Comparison of ENCODE assay signal across 8 mouse cellular contexts in genomic region chr6:17694550-17694951, GRCm38 (mm10). TPM values are rescaled to one million over a fixed set of nuclear protein-coding genes. Genes with fewer than 3 reads are reported as not detected.
A peak's percentile ranks its signal among the peaks of the same experiment; 100 is the strongest.
DNase-seq lines count a peak whose midpoint lies in the region; ATAC-seq and TF ChIP-seq lines count a peak whose summit lies in the region.

No protein-coding gene starts in this region.

- WGBS in embryonic facial prominence, embryonic 11.5 days, result under 1% methylated on average over 45 of the region's 46 CpGs
- 0% methylated on average over 46 of the region's 46 CpGs for WGBS in limb, embryonic 15.5 days
- WGBS in midbrain, postnatal 0 days, result under 1% methylated on average over 31 of the region's 46 CpGs

- ATAC-seq in embryonic facial prominence, embryonic 11.5 days (replicated peaks; ENCODE audit: insufficient number of reproducible peaks, low FRiP score, low TSS enrichment, low read depth), result peak; percentile 84
- peak; percentile 76; the same call in 1 of the 2 replicates for ATAC-seq in limb, embryonic 15.5 days (ENCODE audit: insufficient number of reproducible peaks, low FRiP score, low TSS enrichment, low read depth)
- ATAC-seq in midbrain, postnatal 0 days (ENCODE audit: low FRiP score), result peak; percentile 86

- peak overlapping the region; percentile 96 for H3K9ac ChIP-seq in embryonic facial prominence, embryonic 11.5 days (replicated peaks; ENCODE audit: low read length)
- H3K9ac ChIP-seq in limb, embryonic 15.5 days, result peak overlapping the region; percentile 90
- peak overlapping the region; percentile 77 for H3K9ac ChIP-seq in midbrain, postnatal 0 days (replicated peaks; ENCODE audit: low read length, poor library complexity, severe bottlenecking)

- H3K4me2 ChIP-seq in embryonic facial prominence, embryonic 11.5 days (ENCODE audit: low read depth, low read length), result peak overlapping the region; percentile 77
- H3K4me2 ChIP-seq in limb, embryonic 15.5 days, result peak overlapping the region; percentile 68
- H3K4me2 ChIP-seq in midbrain, postnatal 0 days (ENCODE audit: low read depth, low read length, poor library complexity, severe bottlenecking), result peak overlapping the region; percentile 87

- H3K27ac ChIP-seq in embryonic facial prominence, embryonic 11.5 days (replicated peaks; ENCODE audit: low read depth, low read length), result peak overlapping the region; percentile 88
- H3K27ac ChIP-seq in limb, embryonic 15.5 days, result peak overlapping the region; percentile 96
- peak overlapping the region; percentile 68; the same call in 1 of the 2 replicates for H3K27ac ChIP-seq in midbrain, postnatal 0 days (ENCODE audit: low read depth, low read length)

- peak; percentile 52 for TF ChIP-seq CTCF in midbrain, postnatal 0 days (IDR thresholded peaks at IDR 0.05)

- DNase-seq in urinary bladder, adult 18-20 months (ENCODE audit: low spot score in 2 of 2), result peak; percentile 64 to 81
- DNase-seq in urinary bladder, adult 2 months (ENCODE audit: low spot score), result no peak
- peak; percentile 59 for DNase-seq in embryonic facial prominence, embryonic 11.5 days (ENCODE audit: low spot score)
- DNase-seq in heart, adult 18-20 months, result peak; percentile 87 to 88
- peak; percentile 70 to 71 for DNase-seq in kidney, adult 8-10 months
- DNase-seq in midbrain, postnatal 0 days (ENCODE audit: low spot score), result peak; percentile 65
- peak; percentile 55 to 70 for DNase-seq in spleen, postnatal 14 days (ENCODE audit: low spot score in 2 of 2)

- no peaks in the 10 kb centered on the region for H3K4me1 ChIP-seq in embryonic facial prominence, embryonic 11.5 days (ENCODE audit: control insufficient read depth, insufficient read depth, low read length)
- peaks cover 15% of the 10 kb centered on the region; the same call in 1 of the 2 replicates for H3K4me1 ChIP-seq in limb, embryonic 15.5 days
- H3K4me1 ChIP-seq in midbrain, postnatal 0 days (ENCODE audit: insufficient read depth, low read length), result no peaks in the 10 kb centered on the region

- H3K4me3 ChIP-seq in embryonic facial prominence, embryonic 11.5 days (ENCODE audit: low read depth, low read length), result peak overlapping the region; percentile 76
- H3K4me3 ChIP-seq in limb, embryonic 15.5 days, result peak overlapping the region; percentile 73
- H3K4me3 ChIP-seq in midbrain, postnatal 0 days (ENCODE audit: low read depth, low read length), result peak overlapping the region; percentile 85

- no peaks in the 10 kb centered on the region for H3K9me3 ChIP-seq in embryonic facial prominence, embryonic 11.5 days (replicated peaks; ENCODE audit: control insufficient read depth, low read length)
- H3K9me3 ChIP-seq in limb, embryonic 15.5 days, result no peaks in the 10 kb centered on the region
- no peaks in the 10 kb centered on the region for H3K9me3 ChIP-seq in midbrain, postnatal 0 days (ENCODE audit: low read length)

- no peaks in the 10 kb centered on the region for H3K36me3 ChIP-seq in embryonic facial prominence, embryonic 11.5 days (replicated peaks; ENCODE audit: control insufficient read depth, insufficient read depth, low read depth, low read length)
- H3K36me3 ChIP-seq in limb, embryonic 15.5 days, result 0 out of 2 replicates have a peak, but pooled peaks cover 2% of the 10 kb centered on the region
- H3K36me3 ChIP-seq in midbrain, postnatal 0 days (ENCODE audit: insufficient read depth, low read length), result no peaks in the 10 kb centered on the region

- H3K27me3 ChIP-seq in embryonic facial prominence, embryonic 11.5 days (ENCODE audit: control insufficient read depth, insufficient read depth, low read length), result no peaks in the 10 kb centered on the region
- H3K27me3 ChIP-seq in limb, embryonic 15.5 days, result no peaks in the 10 kb centered on the region
- H3K27me3 ChIP-seq in midbrain, postnatal 0 days (ENCODE audit: insufficient read depth, low read length), result no peaks in the 10 kb centered on the region

RNA-seq across cellular contexts. Expression of gene St7, which starts 1.8 kb away (rescaled TPM):
- polyA plus RNA-seq in urinary bladder, adult 2 months (2012; rRNA removed), result 28.5 and 33.4 TPM in 2 replicates
- polyA plus RNA-seq in embryonic facial prominence, embryonic 11.5 days (2014; fragmentation: Nextera tagmentation; extraction: Ambion mirVana), result 25.5 and 26.6 TPM in 2 replicates
- 10 to 100 TPM; 16.0 to 16.8 TPM for total RNA-seq in heart, adult 18-20 months (2021)
- 26.8 and 27.8 TPM in 2 replicates for polyA plus RNA-seq in limb, embryonic 15.5 days (2015; fragmentation: Nextera tagmentation; extraction: Ambion mirVana)
- 69.5 and 72.9 TPM in 2 replicates for total RNA-seq in midbrain, postnatal 0 days (2014; rRNA removed)
- 35.9 and 39.4 TPM in 2 replicates for polyA plus RNA-seq in midbrain, postnatal 0 days (2015; fragmentation: Nextera tagmentation; extraction: Ambion mirVana)

RNA-seq across cellular contexts. Expression of gene Capza2, which starts 58.5 kb away (rescaled TPM):
- polyA plus RNA-seq in urinary bladder, adult 2 months (2012; rRNA removed), result 140 and 146 TPM in 2 replicates
- polyA plus RNA-seq in embryonic facial prominence, embryonic 11.5 days (2014; fragmentation: Nextera tagmentation; extraction: Ambion mirVana), result 252 and 253 TPM in 2 replicates
- total RNA-seq in heart, adult 18-20 months (2021), result 100 to 1,000 TPM; 135 to 151 TPM
- polyA plus RNA-seq in limb, embryonic 15.5 days (2015; fragmentation: Nextera tagmentation; extraction: Ambion mirVana), result 212 and 222 TPM in 2 replicates
- 136 and 173 TPM in 2 replicates for total RNA-seq in midbrain, postnatal 0 days (2014; rRNA removed)
- 233 and 235 TPM in 2 replicates for polyA plus RNA-seq in midbrain, postnatal 0 days (2015; fragmentation: Nextera tagmentation; extraction: Ambion mirVana)
